Mouse (Mus musculus) activated CD4-positive, CD25-positive, alpha-beta regulatory T cell, adult 4 months (primary cell): ENCODE measurements around the gene Atp8b5. TPM values are rescaled to one million over a fixed set of nuclear protein-coding genes. Genes with fewer than 3 reads are reported as not detected.

Experiments
- ATAC-seq: one replicate; pipeline ENCODE4 v1.8.0; 2017
- polyA plus RNA-seq, 2 experiments: library from polyadenylated mRNA; unstranded; fragments of 100-300 nt; shearing (Covaris generic); gene quantifications; one replicate each; pipeline ENCODE4 v1.2.1; 2017

Gene Atp8b5
- polyA plus RNA-seq, 2 experiments from 2014 or later = 0.29 TPM; not detected in 1

DNA sequence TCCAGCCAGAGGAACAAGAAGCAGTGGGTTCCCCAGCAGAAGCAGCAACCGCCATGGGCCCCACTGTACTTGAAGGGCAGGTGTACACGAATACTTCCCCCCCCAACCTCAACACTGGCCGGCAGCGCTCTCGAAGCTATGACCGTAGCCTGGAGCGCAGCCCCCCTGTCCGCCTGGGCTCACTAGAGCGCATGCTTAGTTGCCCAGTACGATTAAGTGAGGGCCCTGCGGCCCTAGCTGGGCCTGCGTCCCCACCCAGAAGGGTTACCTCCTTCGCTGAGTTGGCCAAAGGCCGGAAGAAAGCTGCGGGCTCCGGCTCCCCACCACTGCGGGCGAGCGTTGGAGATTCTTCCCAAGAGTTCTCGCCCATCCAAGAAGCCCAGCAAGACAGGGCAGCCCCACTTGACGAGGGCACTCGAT, 149.1 kb downstream of the Atp8b5 start:
- no peak for ATAC-seq

DNA sequence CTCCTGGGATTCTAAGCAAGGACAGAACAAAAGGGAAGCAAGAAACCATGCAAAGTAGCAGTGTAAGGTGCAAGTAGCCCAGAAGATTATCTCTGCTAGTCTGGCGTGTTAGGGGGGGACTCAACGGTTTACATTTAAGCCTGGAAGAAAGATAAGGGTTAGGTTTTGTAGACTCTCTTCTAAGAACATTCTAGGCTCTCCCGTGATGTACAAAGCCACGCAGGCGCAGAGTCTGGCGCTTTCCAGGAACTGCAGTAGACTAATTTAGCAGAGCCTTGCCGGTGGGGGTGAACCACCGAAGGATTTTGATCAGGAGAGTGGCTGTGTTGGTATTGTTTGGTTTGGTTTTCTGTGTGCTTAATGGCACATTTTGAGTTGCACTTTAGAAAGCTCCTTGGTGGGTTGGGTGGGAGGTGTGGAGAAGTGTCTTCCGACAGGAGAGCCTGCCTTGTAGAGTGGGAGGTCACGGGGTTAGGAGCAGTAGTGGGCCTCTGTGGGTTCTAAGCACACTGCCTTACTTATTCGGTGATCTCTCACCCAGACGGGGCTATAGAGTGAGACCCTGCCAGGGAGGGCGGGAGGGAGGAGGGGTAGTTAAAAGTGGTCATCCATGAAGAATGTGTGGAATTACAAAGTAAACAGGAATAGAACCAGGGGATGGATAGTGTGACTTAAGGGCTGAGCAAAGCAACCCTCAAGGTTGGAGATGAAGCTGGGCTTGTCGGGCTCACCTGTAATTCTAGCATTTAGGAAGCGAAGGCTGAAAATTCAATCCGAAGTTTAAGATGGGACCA, 150.5 kb downstream of the Atp8b5 start:
- no peak for ATAC-seq

DNA sequence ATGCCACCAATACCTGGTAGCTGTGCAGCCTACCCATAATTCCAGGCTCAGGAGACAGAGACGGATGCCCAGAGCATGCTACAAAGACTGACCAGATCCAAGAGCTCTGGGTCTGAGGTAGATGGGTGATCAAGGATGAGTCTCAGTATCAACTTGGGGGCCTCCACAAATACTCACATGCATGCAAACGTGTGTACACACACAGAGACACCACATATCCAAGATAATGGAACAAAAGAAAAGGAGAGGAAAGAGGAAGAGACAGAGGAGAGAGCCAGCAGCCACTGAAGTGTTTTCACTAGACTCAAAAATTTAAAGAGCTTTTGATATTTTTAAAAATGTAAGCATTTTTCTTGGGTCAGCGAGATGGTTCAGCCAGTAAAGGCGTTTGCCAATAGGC, 151.5 kb downstream of the Atp8b5 start:
- ATAC-seq = no peak

DNA sequence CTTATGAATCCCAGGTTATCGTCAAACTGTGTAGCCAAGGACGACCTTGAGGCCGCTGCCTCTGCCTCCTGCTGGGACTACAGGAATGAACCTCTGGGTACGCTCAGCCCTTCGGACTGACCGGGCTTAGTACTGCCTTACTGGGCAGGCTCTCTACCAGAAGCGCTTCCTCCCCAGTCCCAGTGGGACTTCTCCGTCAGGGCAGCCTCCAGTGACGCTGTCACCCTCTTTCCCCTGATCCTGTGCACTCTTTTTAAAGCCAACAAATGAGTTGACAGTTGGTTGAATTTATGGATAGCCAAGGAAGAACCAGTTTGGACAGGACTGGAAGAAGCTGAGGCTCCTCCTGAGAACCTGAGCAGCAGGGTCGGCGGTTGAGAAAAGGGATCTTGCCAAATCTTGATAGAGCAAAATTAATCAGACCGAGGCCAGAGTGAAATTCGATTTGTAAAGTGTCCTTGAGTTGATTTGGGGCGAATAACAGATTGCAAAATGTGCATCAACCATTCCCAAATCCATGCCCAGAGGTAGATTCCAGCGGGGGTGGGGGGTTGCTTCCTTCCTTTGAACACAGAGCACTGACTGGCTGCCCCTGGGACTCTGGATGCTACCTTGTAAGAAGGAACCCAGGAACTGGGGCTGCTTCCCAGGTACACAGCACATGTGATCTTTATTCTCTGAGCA, 152.2 kb downstream of the Atp8b5 start:
- ATAC-seq = no peak

GRCm38 (mm10) chr4:43419801-43420281, 152.9 kb downstream of the Atp8b5 start:
- no peak for ATAC-seq

- no peak for ATAC-seq
These were observed 153.3 kb downstream of the Atp8b5 start for GRCm38 (mm10) chr4:43420305-43420704.

DNA sequence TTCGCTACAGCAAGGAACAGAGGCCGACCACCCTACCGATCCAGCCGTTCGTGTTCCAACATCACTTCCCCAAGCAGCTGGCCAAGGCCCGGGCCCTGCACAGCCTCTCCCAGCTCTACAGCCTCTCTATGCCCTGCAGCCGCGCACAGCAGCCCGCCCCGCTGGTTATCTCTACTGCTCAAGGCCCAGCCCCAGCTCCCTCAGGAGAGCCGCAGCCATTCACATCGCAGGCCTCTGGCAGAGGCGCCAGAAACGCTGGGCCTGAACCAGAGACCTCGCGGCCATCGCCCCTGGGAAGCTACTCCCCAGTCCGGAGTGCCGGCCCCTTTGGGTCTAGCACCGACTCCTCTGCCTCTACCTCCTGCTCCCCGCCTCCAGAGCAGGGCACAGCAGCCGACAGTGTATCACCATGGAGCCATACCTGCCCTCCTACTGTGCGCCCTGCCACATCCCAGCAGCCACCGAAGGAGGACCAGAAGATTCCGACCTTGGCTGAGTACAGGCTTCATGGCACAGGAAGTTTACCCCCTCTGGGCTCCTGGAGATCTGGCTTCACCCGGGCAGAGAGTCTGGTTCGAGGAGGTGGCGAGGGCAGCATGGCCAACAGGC, 154.8 kb downstream of the Atp8b5 start:
- ATAC-seq = no peak

Other genes starting within 250 kb of the Atp8b5 start
- gene Pigo, start 241.3 kb upstream of the Atp8b5 start, polyA plus RNA-seq = 10 to 100 TPM; 14.1 to 14.6 TPM
- gene Stoml2, start 235.4 kb upstream of the Atp8b5 start, polyA plus RNA-seq = 100 to 1,000 TPM; 119 to 161 TPM
- 1 to 10 TPM; 2.9 to 4.0 TPM for gene Fam214b, start 220.9 kb upstream of the Atp8b5 start, polyA plus RNA-seq
- gene Unc13b, start 208.2 kb upstream of the Atp8b5 start, polyA plus RNA-seq = under 1 TPM in 1 of 2 experiments, not detected in 1; 0.08 TPM
- gene Rusc2, start 114.8 kb downstream of the Atp8b5 start, polyA plus RNA-seq = not detected
- gene Fam166b, start 162.0 kb downstream of the Atp8b5 start, polyA plus RNA-seq = not detected
- gene Tesk1, start 174.8 kb downstream of the Atp8b5 start, polyA plus RNA-seq = 1 to 10 TPM in 1 of 2 experiments, under 1 TPM in 1; 0.48 to 1.1 TPM
- gene Cd72, start 187.5 kb downstream of the Atp8b5 start, polyA plus RNA-seq = 10 to 100 TPM; 63.4 to 67.4 TPM
- gene Sit1, start 216.6 kb downstream of the Atp8b5 start, polyA plus RNA-seq = 100 to 1,000 TPM; 145 to 163 TPM
- 10 to 100 TPM; 71.7 to 78.1 TPM for gene Ccdc107, start 225.7 kb downstream of the Atp8b5 start, polyA plus RNA-seq
- gene Arhgef39, start 232.5 kb downstream of the Atp8b5 start, polyA plus RNA-seq = 1 to 10 TPM; 5.3 to 7.4 TPM
- under 1 TPM in 1 of 2 experiments, not detected in 1; 0.73 TPM for gene Car9, start 239.8 kb downstream of the Atp8b5 start, polyA plus RNA-seq